ENCODE assay signal across 10 mouse cellular contexts in genomic region chr13:46842185-46842584, GRCm38 (mm10).
DNase-seq lines count a peak whose midpoint lies in the region; ATAC-seq and TF ChIP-seq lines count a peak whose summit lies in the region.
"Had no signal": no experiment of that assay in that cellular context is flagged by ENCODE, and none has a peak within 500 bp of the region (broad histone marks: within the 10 kb centered on the region; RNA-seq: fewer than 3 reads in every experiment).

No protein-coding gene starts in this region.

- peak overlapping the region; percentile 17 for H3K4me3 ChIP-seq in cerebellum, adult 2 months (replicated peaks; ENCODE audit: insufficient read depth, low read depth, low read length)
- H3K4me3 ChIP-seq in heart, embryonic 14.5 days (ENCODE audit: control insufficient read depth in 1 of 2, insufficient read depth in 1 of 2, low read depth in 1 of 2, low read length in 2 of 2): peak overlapping the region in 1 of 2 experiments; percentile 13; a peak in 1 of 4 replicates
- no peak overlapping the region for H3K4me3 ChIP-seq in stomach, embryonic 15.5 days (replicated peaks)
- H3K4me3 ChIP-seq: hindbrain, embryonic 13.5 days had no signal

- H3K27ac ChIP-seq in cerebellum, adult 2 months (ENCODE audit: insufficient read depth, low read length): peak overlapping the region; percentile 70; the same call in 1 of the 2 replicates
- peak overlapping the region; percentile 67 to 75 for H3K27ac ChIP-seq in heart, embryonic 14.5 days (replicated peaks in 1 of 2; ENCODE audit: control insufficient read depth in 1 of 2, insufficient read depth in 1 of 2, low read depth in 2 of 2, low read length in 2 of 2)
- H3K27ac ChIP-seq in stomach, embryonic 15.5 days: peak overlapping the region; percentile 68; the same call in 1 of the 2 replicates
- H3K27ac ChIP-seq: hindbrain, embryonic 13.5 days had no signal

- peaks cover 6% of the 10 kb centered on the region; the same call in 1 of the 2 replicates for H3K36me3 ChIP-seq in heart, embryonic 14.5 days (ENCODE audit: control insufficient read depth, insufficient read depth, low read length)
- no peaks in the 10 kb centered on the region for H3K36me3 ChIP-seq in stomach, embryonic 15.5 days
- H3K36me3 ChIP-seq: hindbrain, embryonic 13.5 days had no signal

- DNase-seq in ovary, adult 18-20 months (ENCODE audit: low spot score): peak; percentile 19
- DNase-seq in ovary, postnatal 36 days (ENCODE audit: low spot score): no peak
- peak; percentile 62 to 89 for DNase-seq in cerebellum, adult 2 months
- no peak for DNase-seq in right cerebral cortex, postnatal 10 days (ENCODE audit: low spot score in 2 of 2)
- DNase-seq in layer of hippocampus, postnatal 10 days (ENCODE audit: low spot score in 2 of 2): no peak
- DNase-seq: right cerebral cortex, adult 18-20 months had no signal

- H3K27me3 ChIP-seq in cerebellum, adult 2 months (ENCODE audit: control insufficient read depth, insufficient read depth, low read length): no peaks in the 10 kb centered on the region
- H3K27me3 ChIP-seq in heart, embryonic 14.5 days (ENCODE audit: control insufficient read depth, insufficient read depth, low read length): no peaks in the 10 kb centered on the region
- H3K27me3 ChIP-seq in stomach, embryonic 15.5 days (replicated peaks): no peaks in the 10 kb centered on the region
- H3K27me3 ChIP-seq: hindbrain, embryonic 13.5 days had no signal

- 0 out of 2 replicates have a peak, but pooled peaks have one; percentile 57 for ATAC-seq in heart, embryonic 14.5 days (ENCODE audit: insufficient number of reproducible peaks, insufficient read depth, low FRiP score, low read depth)
- ATAC-seq in stomach, embryonic 15.5 days (ENCODE audit: insufficient read depth, low FRiP score, low read depth): no peak
- ATAC-seq in activated CD4-positive, CD25-positive, alpha-beta regulatory T cell, adult 4 months: no peak

- peak overlapping the region; percentile 51 for H3K4me2 ChIP-seq in heart, embryonic 14.5 days (ENCODE audit: low read length)
- H3K4me2 ChIP-seq in stomach, embryonic 15.5 days: no peak overlapping the region
- H3K4me2 ChIP-seq: hindbrain, embryonic 13.5 days had no signal

- H3K9me3 ChIP-seq in heart, embryonic 14.5 days (ENCODE audit: control insufficient read depth, low read length): no peaks in the 10 kb centered on the region
- no peaks in the 10 kb centered on the region for H3K9me3 ChIP-seq in stomach, embryonic 15.5 days
- H3K9me3 ChIP-seq: hindbrain, embryonic 13.5 days had no signal

- no peak for TF ChIP-seq POLR2A in cerebellum, adult 2 months (IDR thresholded peaks at IDR 0.05; ENCODE audit: borderline replicate concordance, insufficient read depth, low read length)

- TF ChIP-seq CTCF in cerebellum, adult 2 months (IDR thresholded peaks at IDR 0.05; ENCODE audit: borderline replicate concordance, insufficient read depth, low read depth, low read length): no peak

- peaks cover 43% of the 10 kb centered on the region for H3K4me1 ChIP-seq in cerebellum, adult 2 months (ENCODE audit: control insufficient read depth, insufficient read depth, low read length)
- H3K4me1 ChIP-seq in heart, embryonic 14.5 days (ENCODE audit: control insufficient read depth in 2 of 2, insufficient read depth in 2 of 2, low read length in 2 of 2): peaks cover 10 to 19% of the 10 kb centered on the region in 2 experiments
- H3K4me1 ChIP-seq in stomach, embryonic 15.5 days: no peaks in the 10 kb centered on the region

- 9% methylated on average over 8 of the region's 8 CpGs for WGBS in cerebellum, adult 2 months
- 27% methylated on average over 8 of the region's 8 CpGs for WGBS in heart, embryonic 14.5 days
- WGBS in stomach, embryonic 15.5 days: 76% methylated on average over 8 of the region's 8 CpGs

- peak overlapping the region; percentile 39; the same call in 1 of the 2 replicates for H3K9ac ChIP-seq in heart, embryonic 14.5 days (ENCODE audit: low read length)
- H3K9ac ChIP-seq in stomach, embryonic 15.5 days: no peak overlapping the region
- H3K9ac ChIP-seq: hindbrain, embryonic 13.5 days had no signal

Comparison
In these comparisons a context has a peak if more than half of its experiments do, and no peak if none do; other contexts are left out.
1. DNase-seq: peak in ovary, adult 18-20 months (single experiment) and cerebellum, adult 2 months (2 of 2); none in ovary, postnatal 36 days (single experiment), right cerebral cortex, postnatal 10 days (0 of 2) and layer of hippocampus, postnatal 10 days (0 of 2).
2. Peak in every context shown above with its lines, with median percentiles within 50 percentile points of each other: H3K27ac ChIP-seq.